Mouse (Mus musculus) forebrain, embryonic 10.5 days (tissue): ENCODE data around the gene Igf1. TPM values are rescaled to one million over a fixed set of nuclear protein-coding genes. Genes with fewer than 3 reads are reported as not detected.

ENCODE experiments used
- DNase-seq: peaks from one replicate; pipeline ENCODE4 v3.0.0-alpha.2; 2017; ENCODE audit warnings: low spot score; ENCODE audit errors: extremely low spot score
- H3K27ac ChIP-seq: fragments of 300-500 bp; sonication (generic); 2 replicates; pipeline ENCODE4 v1.5.1; 2016; ENCODE audit warnings: mild to moderate bottlenecking
- H3K27me3 ChIP-seq: fragments of 300-500 bp; sonication (generic); 2 replicates; pipeline ENCODE4 v1.6.1; 2016; ENCODE audit warnings: mild to moderate bottlenecking; ENCODE audit not compliant: poor library complexity, severe bottlenecking
- H3K36me3 ChIP-seq: fragments of 300-500 bp; sonication (generic); replicated peaks from 2 replicates; pipeline ENCODE4 v1.6.1; 2016; ENCODE audit warnings: mild to moderate bottlenecking, moderate library complexity
- H3K4me1 ChIP-seq: fragments of 300-500 bp; sonication (generic); 2 replicates; pipeline ENCODE4 v1.6.1; 2016
- H3K4me3 ChIP-seq: fragments of 300-500 bp; sonication (generic); 2 replicates; pipeline ENCODE4 v1.5.1; 2016; ENCODE audit warnings: mild to moderate bottlenecking, moderate library complexity
- H3K9me3 ChIP-seq: fragments of 300-500 bp; sonication (generic); 2 replicates; pipeline ENCODE4 v1.6.1; 2016; ENCODE audit warnings: mild to moderate bottlenecking, moderate library complexity
- WGBS: fragments of 180-500 bp; shearing (Covaris S2); methylation state at CpG from one replicate; pipeline ENCODE4 v1.1.7; 2016; 5-methylcytosine and 5-hydroxymethylcytosine counted together
- polyA plus RNA-seq: library from polyadenylated mRNA; unstranded; fragments of >200 nt; fragmentation: Nextera tagmentation; extraction: Ambion mirVana; gene quantifications from 2 replicates; pipeline ENCODE4 v1.2.1, GENCODE M21; 2016

The Igf1 gene
- polyA plus RNA-seq, 1 experiment from 2014 or later, result 30.0 TPM

DNA sequence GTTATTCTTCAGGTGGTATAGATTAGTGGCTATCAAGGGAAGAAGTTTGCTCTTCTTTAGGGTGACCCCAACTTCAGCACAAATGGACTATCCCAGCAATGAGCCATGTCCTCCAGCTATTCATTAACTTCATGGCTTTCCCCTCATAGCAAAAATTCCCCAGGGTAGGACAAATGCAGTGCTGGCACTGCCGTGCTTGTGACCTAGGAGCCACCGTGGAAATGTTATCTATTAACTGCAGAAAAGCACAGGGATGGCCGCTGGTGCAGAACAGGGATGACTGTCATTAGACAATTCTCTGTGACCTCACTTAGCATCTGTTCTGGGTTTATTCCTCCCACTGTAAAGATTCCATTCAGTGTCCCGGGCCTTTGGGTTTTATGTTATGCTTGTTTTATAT, 10.2 kb upstream of the Igf1 start:
- peaks cover 17% of the 10 kb centered on the region for H3K4me1 ChIP-seq
- H3K4me3 ChIP-seq, result no peak overlapping the region
- no peaks in the 10 kb centered on the region for H3K36me3 ChIP-seq
- DNase-seq, result no peak
- H3K27ac ChIP-seq, result no peak overlapping the region
- WGBS, result 60% methylated on average over 4 of the region's 4 CpGs
- H3K9me3 ChIP-seq, result no peaks in the 10 kb centered on the region
- no peaks in the 10 kb centered on the region for H3K27me3 ChIP-seq

DNA sequence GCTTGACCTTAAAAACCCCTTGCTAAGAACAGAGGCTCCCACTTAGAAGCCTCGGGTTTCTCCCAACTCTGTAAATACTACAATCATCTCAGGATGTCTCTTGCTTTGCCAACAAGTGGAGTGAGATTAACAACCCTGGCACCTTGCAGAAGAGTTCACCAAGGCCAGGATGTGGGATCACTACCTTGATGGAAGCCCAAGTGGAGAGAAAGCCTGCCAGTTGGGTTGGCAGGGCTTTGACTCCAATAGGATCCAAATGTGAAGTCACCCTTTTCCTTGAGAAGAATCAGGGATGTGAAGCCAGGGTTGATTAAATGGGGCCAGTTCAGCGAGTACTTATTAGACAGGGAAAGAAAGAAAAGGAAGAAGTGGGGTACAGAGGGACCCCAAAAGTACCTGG, 9.6 kb upstream of the Igf1 start:
- no peak for DNase-seq
- Histone ChIP-seq H3K4me1 (peaks cover 17% of the 10 kb centered on the region), H3K4me3 (no peak overlapping the region), H3K27ac (no peak overlapping the region), H3K27me3 (no peaks in the 10 kb centered on the region), H3K9me3 (no peaks in the 10 kb centered on the region), H3K36me3 (no peaks in the 10 kb centered on the region)
- WGBS, result 71% methylated on average over 2 of the region's 2 CpGs

DNA sequence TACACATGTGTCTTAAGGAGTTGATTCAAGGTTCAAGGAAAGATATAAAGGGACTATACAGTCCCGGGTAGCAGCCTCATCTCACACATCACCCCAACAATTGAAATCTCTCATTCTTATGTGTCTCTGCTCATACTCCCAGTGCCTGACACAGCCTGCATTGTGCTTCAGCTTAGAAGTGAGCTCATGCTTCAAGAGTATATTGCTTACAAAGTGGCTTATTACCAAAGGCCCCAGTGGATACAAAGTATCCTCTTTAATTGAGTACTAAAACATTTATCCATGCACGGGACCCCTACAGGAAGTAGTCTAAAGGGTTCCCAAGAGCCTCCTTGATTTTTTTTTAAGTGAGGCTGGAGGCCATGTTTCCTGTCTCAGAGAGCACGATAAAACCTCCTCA, 6.6 kb upstream of the Igf1 start:
- DNase-seq, result no peak
- no peaks in the 10 kb centered on the region for H3K36me3 ChIP-seq
- H3K9me3 ChIP-seq, result no peaks in the 10 kb centered on the region
- peaks cover 16% of the 10 kb centered on the region; the same call in 1 of the 2 replicates for H3K27me3 ChIP-seq
- H3K27ac ChIP-seq, result no peak overlapping the region
- peaks cover 22% of the 10 kb centered on the region; the same call in 1 of the 2 replicates for H3K4me1 ChIP-seq
- 80% methylated on average over 3 of the region's 3 CpGs for WGBS
- no peak overlapping the region for H3K4me3 ChIP-seq

DNA sequence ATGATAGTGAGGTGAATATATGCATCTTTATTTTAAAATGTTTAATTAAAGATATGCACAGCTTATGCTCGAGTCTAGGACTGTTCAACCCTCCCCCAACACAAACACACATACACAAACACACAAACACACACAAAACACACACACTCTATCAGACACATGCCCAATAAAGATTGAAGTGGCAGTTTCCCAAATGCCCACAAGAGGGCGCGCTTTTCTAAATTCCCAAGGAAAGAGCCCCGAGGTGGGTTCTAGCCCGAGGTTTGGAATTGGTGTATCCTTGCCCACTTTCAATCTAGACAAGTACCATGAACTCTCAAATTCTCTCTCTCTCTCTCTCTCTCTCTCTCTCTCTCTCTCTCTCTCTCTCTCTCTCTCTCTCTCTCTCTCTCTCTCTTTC, 3.7 kb upstream of the Igf1 start:
- under 1% methylated on average over 5 of the region's 5 CpGs for whole genome bisulfite sequencing
- H3K27me3 ChIP-seq, result peaks cover 42% of the 10 kb centered on the region
- H3K4me1 ChIP-seq, result peaks cover 41% of the 10 kb centered on the region
- no peaks in the 10 kb centered on the region for H3K9me3 ChIP-seq
- H3K27ac ChIP-seq, result no peak overlapping the region
- H3K4me3 ChIP-seq, result no peak overlapping the region
- no peaks in the 10 kb centered on the region for H3K36me3 ChIP-seq
- peak; percentile 78 for DNase-seq

DNA sequence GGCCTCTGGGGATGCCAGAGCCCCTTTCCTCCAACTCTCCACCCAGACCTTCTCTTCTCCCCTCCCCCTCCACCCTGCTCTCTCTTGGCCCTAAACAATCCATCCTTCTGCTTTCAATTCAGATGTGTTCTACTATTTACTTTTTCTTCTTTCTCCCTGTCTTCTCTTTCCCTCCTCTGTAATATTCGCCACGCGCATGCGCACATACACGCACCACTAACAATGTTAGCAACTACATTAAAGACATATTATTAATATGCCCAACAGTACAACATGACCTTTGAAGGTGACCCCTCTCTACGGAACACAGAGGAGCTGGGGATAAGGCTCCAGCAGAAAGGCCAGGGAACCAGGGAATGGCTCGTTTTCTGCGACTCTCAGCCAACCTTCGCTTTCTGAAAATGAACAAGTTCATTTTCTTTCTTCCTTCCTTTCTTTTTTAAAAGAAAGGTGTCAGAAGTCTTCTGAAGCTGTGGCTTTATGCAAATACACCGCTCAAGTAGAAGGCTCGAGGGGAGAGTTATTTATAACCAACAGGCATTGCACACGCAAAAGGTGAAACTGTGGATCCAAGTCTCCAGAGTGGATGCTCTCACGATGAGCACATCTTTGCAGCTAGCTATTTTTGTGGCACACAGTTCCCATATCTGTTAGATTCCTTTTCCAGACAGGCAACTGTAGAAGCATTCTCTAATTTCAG, 2.5 kb upstream of the Igf1 start:
- Histone ChIP-seq H3K27ac (no peak overlapping the region), H3K27me3 (peaks cover 42% of the 10 kb centered on the region), H3K4me3 (no peak overlapping the region), H3K36me3 (no peaks in the 10 kb centered on the region), H3K9me3 (no peaks in the 10 kb centered on the region), H3K4me1 (peaks cover 53% of the 10 kb centered on the region)
- WGBS, result 88% methylated on average over 13 of the region's 13 CpGs
- DNase-seq, result no peak

DNA sequence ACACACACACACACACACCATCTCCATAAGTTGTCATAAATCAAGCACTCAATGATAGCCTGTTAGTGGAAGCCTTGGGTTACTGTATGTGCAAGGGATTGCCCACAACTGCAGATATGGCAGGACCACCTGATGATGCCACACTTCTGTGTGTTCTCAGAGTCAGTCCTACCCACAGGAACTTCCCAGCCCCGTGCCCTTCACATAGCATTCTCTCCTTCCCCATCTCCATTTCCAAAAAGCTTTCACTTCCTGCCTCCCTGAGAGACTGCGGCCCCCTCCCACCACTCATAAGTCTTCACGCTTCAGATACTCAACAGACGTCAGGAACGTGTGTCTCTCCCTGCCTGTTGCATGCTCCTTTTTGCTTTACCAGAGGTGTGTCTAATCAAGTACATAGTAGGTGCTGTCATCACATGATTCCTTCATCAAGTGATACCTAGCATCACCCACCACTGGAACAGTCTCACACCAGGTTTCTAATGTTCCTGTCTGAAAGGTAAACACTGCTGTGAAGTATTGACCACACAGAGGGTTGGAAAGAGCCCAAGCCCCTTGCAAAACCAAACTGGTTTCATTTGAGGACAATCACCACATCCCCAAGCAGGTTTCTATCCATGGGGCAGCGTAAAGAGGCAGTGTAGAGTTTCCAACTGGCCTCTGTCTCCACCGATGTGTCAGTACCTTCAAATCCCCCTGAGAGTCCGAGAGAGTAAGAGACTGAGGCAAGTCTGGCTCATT, 680 bp upstream of the Igf1 start:
- Histone ChIP-seq H3K9me3 (no peaks in the 10 kb centered on the region), H3K36me3 (no peaks in the 10 kb centered on the region), H3K4me3 (no peak overlapping the region), H3K4me1 (peaks cover 61% of the 10 kb centered on the region), H3K27me3 (peaks cover 58% of the 10 kb centered on the region), H3K27ac (peak overlapping the region; percentile 5; the same call in 1 of the 2 replicates)
- WGBS, result 70% methylated on average over 8 of the region's 8 CpGs
- no peak for DNase-seq

DNA sequence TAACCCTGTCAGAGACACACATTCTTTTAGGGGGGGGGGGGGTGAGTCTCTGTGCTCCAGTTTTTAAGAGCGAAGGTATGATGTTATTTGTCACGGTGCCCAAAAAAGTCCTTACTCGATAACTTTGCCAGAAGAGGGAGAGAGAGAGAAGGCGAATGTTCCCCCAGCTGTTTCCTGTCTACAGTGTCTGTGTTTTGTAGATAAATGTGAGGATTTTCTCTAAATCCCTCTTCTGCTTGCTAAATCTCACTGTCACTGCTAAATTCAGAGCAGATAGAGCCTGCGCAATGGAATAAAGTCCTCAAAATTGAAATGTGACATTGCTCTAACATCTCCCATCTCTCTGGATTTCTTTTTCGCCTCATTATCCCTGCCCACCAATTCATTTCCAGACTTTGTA, 874 bp downstream of the Igf1 start:
- Histone ChIP-seq H3K27ac (peak overlapping the region; percentile 84), H3K4me1 (peaks cover 68% of the 10 kb centered on the region), H3K4me3 (peak overlapping the region; percentile 60), H3K9me3 (no peaks in the 10 kb centered on the region), H3K36me3 (no peaks in the 10 kb centered on the region), H3K27me3 (peaks cover 67% of the 10 kb centered on the region)
- DNase-seq, result no peak
- WGBS, result 51% methylated on average over 6 of the region's 6 CpGs

DNA sequence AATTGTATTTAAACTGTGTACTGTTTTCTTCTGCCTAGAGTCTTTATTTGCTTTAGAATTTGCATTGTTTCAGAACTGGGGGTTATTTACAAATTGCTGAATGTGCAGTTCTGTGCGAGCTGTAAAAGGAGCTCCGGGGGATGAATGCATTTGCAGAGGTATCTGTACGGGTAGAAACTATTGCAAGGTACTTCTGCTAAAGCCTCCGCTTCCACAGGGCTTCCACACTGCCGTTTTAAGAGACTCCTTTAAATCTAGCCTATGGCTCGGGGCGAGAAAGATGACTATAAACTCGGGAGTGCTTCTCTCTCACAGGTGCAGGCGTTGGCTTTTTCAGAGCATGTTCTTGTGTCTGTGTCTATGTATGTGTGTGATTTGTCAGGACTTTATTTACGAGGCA, 1.4 kb downstream of the Igf1 start:
- H3K27ac ChIP-seq, result peak overlapping the region; percentile 84
- 17% methylated on average over 10 of the region's 10 CpGs for WGBS
- H3K27me3 ChIP-seq, result peaks cover 67% of the 10 kb centered on the region
- no peaks in the 10 kb centered on the region for H3K36me3 ChIP-seq
- peaks cover 68% of the 10 kb centered on the region for H3K4me1 ChIP-seq
- no peaks in the 10 kb centered on the region for H3K9me3 ChIP-seq
- no peak for DNase-seq
- peak overlapping the region; percentile 60 for H3K4me3 ChIP-seq

DNA sequence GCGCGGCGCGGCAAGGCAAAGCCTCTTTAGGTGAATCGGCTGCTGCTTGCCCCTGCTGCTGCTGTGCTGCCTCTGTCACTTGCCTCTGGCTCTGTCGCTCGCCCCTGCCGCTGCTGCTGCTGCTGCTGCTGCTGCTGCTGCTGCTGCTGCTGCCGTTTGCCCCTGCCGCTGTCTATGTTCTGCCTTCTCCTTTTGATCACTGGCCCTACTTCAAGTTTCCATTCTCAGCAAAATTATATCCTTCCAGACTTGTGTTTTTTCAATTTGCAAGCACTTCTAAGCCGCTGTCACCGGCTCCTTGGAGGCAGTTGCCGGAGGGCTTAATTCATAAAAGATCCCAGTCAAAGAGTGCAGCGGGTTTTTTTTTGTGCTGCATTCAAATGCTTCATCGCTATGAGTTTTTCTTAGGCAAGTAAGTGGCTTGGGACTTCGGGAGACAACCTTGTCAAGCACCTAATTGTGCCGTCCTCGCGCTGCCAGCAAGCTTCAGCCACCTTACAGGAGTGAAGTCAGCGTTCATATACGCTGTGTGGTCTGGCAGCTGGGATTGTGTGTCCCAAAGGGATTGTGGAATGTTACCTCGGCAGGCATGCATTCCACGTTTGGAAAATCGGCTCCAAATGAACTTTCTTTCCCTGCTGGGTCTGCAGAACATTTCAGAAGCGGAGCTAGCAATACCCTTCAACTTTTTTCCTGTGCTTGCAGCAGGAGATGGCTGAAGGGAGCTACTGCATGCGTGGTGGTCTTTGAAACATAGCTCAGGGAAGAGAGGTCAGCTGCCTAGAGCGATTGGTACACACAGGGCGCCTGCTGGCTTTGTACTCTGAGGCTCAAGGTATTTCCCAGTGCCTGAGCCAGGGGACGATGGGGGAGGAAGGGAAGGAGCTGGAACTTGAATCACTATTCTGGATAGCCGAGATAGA, 2.4 kb downstream of the Igf1 start:
- Histone ChIP-seq H3K4me1 (peaks cover 60% of the 10 kb centered on the region), H3K9me3 (no peaks in the 10 kb centered on the region), H3K36me3 (no peaks in the 10 kb centered on the region), H3K27me3 (peaks cover 67% of the 10 kb centered on the region), H3K4me3 (peak overlapping the region; percentile 60), H3K27ac (peak overlapping the region; percentile 84)
- DNase-seq, result peak; percentile 59
- WGBS, result 2% methylated on average over 30 of the region's 30 CpGs

DNA sequence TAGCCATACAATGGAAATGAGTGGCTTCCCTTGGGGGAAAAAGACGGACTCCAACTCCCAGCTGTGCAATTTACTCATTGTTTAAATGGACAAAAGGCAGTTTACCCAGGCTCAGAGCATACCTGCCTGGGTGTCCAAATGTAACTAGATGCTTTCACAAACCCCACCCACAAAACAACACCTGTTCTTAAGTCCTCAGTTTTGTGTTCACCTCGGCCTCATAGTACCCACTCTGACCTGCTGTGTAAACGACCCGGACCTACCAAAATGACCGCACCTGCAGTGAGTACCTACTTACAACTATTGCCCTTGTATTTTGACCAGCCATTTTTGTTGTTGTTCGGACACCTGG, 3.0 kb downstream of the Igf1 start:
- peak overlapping the region; percentile 84 for H3K27ac ChIP-seq
- DNase-seq, result no peak

DNA sequence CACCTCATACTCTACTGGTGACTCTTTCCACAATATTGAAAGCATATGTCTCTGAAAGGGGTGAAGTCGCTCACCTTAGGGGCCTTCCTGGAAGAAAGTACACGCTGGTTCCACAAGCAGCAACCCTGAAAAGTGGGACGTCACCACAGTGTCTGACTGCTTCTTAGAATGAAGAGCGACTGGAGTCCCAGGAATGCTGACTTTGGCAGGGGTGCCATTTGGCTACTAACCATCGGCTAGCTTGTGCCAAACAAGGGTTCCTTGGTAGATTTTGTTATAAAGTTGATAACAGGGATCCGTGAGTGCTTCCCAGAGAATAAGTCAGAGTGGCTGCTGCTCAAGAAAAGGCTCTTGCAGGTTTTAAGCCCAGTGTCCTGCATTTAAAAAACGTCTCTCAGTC, 4.8 kb downstream of the Igf1 start:
- Histone ChIP-seq H3K27ac (peak overlapping the region; percentile 35; the same call in 1 of the 2 replicates), H3K36me3 (no peaks in the 10 kb centered on the region), H3K9me3 (no peaks in the 10 kb centered on the region), H3K27me3 (peaks cover 50% of the 10 kb centered on the region), H3K4me1 (peaks cover 50% of the 10 kb centered on the region), H3K4me3 (no peak overlapping the region)
- DNase-seq, result no peak
- WGBS, result 70% methylated on average over 7 of the region's 7 CpGs

More for the DNA sequence above, 3.0 kb downstream of the Igf1 start:
- Histone ChIP-seq H3K27me3 (peaks cover 61% of the 10 kb centered on the region), H3K9me3 (no peaks in the 10 kb centered on the region), H3K36me3 (no peaks in the 10 kb centered on the region), H3K4me1 (peaks cover 55% of the 10 kb centered on the region), H3K4me3 (peak overlapping the region; percentile 60)
- 54% methylated on average over 6 of the region's 6 CpGs for WGBS

DNA sequence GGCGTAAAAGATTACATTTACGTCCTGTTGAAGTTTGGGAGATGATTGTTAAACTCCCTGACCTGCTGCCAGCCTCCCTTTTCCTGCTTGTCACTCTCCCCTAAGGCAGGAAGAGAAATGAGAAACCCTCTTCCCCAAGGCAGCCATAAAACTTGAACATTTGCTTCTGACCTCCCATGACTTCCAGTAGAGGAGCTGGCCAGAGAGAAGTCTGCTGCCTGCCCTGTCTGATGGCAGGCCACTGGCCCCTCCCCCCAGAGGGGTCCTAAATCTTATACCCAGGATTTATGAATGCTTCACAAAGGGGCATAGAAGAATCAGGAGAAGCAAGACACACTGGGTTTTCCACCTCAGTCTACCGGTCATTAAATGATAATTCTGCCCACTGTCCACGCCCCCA, 5.3 kb downstream of the Igf1 start:
- Histone ChIP-seq H3K27ac (peak overlapping the region; percentile 35; the same call in 1 of the 2 replicates), H3K4me1 (peaks cover 49% of the 10 kb centered on the region), H3K9me3 (no peaks in the 10 kb centered on the region), H3K4me3 (no peak overlapping the region), H3K27me3 (peaks cover 46% of the 10 kb centered on the region), H3K36me3 (no peaks in the 10 kb centered on the region)
- WGBS, result 87% methylated on average over 4 of the region's 4 CpGs
- no peak for DNase-seq
